Mouse (Mus musculus): ENCODE results near the gene Itprip.
"Not testable (repeated sequence)": the region's sequence is repeated elsewhere in the genome, so short reads cannot be mapped to it uniquely, and the experiment has no call there.

The Itprip gene

GRCm38 (mm10) chr19:47884296-47885085, 34.6 kb downstream of the Itprip start:
- no peak for DNase-seq

DNA sequence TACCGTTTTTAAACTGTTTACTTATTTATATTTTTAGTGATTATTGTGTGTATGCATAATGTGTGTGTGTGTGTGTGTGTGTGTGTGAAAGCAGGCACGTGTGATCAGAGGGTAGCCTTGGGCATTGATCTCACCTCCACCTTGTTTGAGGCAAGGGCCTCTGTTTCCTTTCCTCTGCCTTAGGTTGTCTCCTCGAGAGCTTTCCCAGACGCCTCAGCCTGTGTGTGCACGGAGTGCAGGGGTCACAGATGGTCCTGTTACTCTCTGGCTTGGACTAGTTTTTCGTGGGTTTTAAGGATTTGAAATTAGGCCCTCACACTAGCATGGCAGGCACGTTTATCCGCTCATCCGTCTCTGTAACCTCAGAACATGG, 36.2 kb downstream of the Itprip start:
- no peak for DNase-seq

- peak; percentile 81 for DNase-seq
Measured at GRCm38 (mm10) chr19:47882151-47882881, 36.8 kb downstream of the Itprip start.

DNA sequence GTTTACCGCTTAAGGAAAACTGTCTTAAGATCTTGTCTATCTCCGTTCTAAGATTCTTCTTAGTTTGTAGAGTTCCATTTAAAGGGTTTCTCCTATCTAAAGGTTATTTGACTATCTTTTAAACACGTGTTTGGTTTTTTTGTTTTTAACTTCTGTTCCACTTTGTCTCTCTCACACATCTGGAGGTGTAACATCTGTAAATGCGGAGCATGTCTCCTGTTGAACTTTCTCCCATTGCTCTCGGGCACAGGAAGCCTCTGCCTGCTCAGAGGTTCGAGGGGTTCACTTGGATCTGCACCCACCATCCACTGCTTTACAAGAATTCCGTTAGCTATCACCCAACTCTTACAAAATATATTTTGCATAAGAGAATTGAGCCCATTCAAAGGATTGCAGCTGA, 37.6 kb downstream of the Itprip start:
- no peak for DNase-seq

- DNase-seq: no peak
Measured at GRCm38 (mm10) chr19:47876252-47876651, 42.8 kb downstream of the Itprip start.

DNA sequence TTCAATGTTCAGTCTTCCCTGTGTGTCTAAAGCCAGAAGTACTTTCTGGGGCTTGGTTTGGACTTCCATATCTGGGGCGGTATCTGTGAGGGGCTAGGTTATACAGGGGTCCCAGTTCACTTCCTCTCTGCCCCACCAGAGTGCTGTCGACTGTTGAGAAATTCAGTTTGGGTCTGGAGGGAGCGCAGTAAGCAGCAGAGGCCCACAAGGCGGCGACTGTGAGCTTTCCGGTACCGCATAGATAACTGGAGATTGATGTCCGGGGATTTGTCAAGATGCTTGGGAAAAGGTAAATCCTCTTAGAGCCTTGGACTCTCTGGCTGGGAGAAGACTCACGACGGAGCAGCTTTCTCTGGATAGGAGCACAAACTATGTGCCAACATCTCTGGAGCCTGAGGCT, 47.6 kb downstream of the Itprip start:
- DNase-seq: no peak

DNA sequence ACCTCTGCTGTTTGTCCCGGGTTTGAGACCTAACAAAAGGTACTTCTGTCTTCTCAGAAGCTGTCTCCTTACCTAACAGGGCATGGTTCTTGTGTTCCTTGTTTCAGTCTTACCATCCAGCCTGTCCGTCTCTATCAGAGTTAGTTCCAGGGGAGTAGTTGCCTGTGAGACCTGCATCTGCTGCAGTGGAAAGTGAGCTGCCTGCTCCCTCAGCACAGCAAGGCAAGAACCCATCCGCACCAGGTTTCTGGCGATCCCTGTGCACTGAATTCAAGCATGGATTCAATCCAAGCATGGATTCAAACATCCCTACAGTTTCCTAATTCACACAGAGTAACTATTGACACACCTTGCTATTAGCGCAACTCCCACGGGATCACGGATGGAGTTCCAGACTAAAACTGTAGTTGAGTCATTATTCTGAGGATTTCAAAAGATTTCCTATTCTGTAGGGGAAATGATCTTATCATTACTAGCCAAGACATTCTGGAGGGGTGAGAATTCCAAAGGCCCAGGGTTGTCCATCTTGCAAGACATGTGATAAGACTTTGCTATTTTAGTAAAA, 48.9 kb downstream of the Itprip start:
- no peak for DNase-seq

- no peak for DNase-seq
Measured at GRCm38 (mm10) chr19:47869516-47869915, 49.6 kb downstream of the Itprip start.

DNA sequence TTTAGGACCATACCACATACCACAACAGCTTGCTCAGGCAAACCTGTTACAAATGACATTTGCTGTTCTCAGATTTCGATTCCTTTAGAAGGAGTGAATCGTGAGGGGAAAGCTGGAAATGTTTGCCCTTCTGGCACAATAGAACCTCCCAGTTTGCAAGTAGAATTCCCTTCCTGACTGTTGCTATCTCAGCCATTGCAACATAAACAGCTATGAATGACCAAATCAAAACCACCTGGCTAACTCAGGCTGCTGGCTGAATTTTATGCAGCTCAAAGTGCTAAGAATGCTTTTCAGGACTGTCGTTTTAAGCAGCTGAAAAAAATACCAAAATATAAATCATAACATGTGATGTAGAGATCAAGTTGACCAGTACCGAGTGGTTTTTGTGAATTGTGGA, 50.1 kb downstream of the Itprip start:
- DNase-seq: no peak

DNA sequence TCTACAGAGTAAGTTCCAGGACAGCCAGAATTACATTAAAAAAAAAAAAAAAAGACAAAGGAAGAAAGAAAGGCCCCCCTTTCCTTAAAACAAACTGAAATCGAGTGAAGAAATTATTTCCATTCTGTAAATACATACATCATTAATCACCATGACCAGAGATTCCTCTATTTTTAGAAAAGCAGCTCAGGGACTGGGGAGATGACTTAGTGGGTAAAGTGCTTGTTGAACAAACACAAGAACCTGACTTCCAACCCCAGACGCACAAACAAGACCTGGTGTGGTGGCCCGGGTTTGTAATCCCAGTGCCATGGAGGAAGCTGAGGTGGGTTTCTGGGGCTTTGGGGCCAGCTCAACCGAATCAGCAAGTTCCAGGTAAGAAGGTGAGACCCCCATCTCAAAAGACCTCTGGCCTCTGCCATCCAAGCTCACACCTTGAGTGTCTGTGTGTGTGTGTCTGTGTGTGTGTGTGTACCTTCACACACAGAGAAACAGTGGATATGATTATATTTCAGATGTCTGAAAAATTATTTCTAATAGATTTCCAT, 51.4 kb downstream of the Itprip start:
- no peak for DNase-seq

DNA sequence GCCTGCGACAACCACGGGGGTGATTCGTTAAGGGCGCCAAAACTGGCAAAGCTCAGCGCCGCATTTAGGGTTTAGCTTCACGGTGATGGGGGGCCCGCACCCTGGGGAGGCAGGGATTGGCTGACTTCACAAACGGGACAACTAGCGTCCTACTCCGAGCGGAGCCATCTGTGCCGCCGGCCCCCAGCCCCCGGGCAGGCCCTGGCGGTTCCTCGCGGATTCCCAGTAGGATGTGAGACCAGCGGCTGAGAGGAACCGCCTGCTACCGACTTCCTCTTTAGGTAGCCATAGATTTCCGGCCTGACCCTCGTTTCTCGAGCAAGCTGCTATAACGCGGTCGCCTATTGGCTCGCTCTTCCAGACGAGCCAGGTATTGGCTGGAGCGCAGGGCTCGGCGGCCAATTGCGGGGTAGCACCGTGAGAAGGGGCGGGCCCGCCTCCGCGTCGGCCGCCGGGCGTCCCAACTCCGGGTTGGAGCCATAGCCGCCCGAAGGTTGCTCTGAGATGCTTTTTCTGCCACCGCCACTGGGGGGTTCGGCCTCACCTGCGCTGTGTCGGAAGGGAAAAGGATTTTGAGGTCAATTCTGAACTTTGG, 53.6 kb downstream of the Itprip start, which contains the start of gene Gsto2:
Gene Gsto2 (plus strand): TSS at position 182 of the 595 bp plus-strand sequence.
- DNase-seq: peak; percentile 96

DNA sequence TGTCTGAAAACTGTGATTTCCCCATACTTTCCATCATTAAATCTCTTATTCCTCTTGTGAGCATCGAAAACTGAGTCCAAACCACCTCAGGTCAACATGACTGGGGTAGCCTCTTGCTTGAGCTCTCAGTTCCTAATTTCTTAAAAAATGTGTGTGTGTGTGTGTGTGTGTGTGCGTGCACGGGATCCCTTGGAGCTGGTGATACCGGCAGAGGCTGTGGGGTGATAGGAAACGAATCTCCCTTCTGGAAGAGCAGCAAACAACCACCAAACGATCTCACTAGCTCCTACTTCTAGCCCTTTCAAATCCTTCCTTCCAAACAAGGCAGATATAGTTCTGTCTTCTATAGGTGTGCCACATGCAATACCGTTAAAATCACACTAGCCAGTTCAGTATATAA, 54.4 kb downstream of the Itprip start:
- no peak for DNase-seq

DNA sequence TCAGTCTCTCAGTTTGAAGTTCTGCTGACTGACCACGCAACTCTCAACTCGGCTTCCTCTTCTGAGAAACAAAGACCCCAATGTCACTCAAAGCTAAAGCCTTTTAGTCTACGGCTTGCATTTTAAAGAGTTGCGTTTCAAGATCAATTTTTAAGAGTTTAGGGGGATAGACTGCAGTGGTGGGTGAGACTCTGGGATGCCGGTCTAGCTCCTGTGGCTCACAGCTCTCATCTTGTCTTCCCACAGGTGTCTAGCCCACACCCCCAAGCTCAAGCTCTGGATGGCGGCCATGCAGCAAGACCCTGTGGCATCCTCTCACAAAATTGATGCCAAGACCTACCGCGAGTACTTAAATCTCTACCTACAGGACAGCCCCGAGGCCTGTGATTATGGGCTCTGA, 55.0 kb downstream of the Itprip start:
- DNase-seq: no peak

DNA sequence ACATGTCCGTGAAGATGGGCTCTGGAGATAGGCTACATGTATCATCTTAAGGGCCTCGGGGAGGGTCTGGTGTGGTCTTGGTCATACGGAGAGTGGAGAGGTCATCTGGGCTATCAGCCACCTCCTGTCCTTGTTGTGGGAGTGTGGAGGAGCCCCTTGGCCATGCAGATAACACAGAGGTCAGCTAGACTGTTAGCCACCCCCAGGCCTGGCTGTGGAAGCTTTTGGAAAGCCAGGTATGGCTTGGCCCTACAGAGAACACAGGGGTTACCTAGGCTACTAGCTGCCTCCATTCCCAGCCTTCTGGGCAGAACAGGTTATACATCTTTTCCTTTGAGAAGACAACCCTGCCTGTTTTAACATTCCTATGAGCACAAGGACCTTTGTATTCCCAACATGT, 56.5 kb downstream of the Itprip start:
- DNase-seq: no peak

- no peak for DNase-seq
Measured at GRCm38 (mm10) chr19:47859180-47859579, 59.9 kb downstream of the Itprip start.

GRCm38 (mm10) chr19:47857957-47858942, 60.8 kb downstream of the Itprip start:
- DNase-seq: no peak

DNA sequence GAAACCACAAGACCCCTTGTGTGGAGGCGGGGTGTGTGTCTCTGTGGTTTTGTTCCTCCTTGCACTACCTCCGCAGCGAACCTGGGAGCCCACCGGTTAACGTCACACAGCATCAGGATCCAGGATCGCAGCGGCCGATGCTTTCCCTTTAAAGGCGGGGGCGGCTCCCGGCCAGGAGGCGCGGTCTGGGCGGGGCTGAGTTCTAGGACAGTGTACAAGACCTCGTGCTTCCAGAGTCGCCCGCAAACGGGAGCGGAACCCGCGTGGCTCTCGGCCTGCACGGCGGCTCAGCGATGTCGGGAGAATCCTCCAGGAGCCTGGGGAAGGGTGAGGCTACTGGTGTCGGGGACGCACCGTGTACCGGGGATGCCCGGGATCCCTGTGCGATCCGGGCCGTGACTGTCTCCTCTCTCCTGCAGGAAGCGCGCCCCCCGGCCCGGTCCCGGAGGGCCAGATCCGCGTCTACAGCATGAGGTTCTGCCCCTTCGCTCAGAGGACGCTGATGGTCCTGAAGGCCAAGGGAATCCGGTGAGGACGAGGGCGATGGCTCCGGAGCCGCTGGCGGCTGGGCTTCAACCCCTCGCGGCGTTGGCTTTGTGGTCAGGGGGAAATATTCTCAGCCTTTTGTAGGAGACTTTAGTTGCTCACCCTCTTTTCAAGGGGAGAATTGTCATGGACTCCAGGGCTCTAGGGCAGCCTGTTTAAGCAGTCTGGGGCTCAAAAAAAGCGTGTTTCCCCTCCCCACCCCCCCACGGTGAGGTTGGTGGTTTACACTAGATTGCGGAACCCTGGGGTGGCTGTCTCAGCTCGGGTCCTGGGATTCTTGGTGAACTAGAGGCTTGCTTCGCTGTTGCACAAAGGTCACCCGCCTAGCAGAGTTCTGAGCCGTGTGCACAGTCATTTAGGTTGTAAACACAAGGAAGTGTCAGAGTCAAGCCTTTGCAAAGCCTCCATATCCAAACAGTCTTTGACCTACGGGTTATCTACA, 64.0 kb downstream of the Itprip start, which contains the start of gene Gsto1:
Gene Gsto1 (plus strand): TSS at position 175 of the 988 bp plus-strand sequence.
- DNase-seq: peak; percentile 93

DNA sequence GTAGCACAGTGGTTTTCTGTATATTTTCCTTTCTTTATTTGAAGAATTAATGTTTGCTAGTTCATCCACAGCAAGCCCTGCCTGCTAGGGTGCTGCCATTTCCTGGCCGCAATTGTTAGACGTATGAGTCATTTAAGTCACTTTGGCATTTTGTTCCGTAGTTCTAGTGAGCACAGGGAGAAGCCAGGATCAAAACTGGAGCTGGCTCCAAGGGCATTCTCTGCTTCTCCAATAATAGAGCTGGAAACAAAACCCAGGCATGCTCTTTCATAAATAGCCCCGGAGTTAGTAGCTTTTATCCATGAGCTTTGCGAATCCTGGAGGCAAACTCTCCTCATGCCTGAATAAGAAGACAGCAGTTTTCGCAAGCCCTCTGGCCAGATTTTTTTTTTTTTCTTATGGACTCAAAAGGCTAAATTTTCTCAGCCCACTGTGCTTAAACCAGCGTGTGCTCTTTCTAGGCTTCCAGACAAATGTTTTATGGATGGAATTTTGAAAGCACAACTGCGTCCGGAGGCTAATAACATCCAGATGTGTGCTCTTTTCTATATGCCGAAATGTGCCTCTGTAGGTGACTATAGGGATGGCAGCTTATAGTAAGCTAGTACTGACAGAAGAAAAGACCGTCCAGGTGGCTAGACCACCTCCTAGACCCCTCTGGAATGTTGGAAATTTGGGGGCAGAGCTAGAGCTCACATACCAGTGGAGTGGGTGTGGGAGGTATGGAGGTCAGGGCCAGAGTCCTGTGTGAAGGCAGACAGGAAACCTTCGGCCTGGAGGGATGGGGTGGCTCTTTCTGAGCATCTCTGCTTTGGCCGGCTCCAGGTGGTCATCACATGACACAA, 64.9 kb downstream of the Itprip start:
- DNase-seq: no peak

DNA sequence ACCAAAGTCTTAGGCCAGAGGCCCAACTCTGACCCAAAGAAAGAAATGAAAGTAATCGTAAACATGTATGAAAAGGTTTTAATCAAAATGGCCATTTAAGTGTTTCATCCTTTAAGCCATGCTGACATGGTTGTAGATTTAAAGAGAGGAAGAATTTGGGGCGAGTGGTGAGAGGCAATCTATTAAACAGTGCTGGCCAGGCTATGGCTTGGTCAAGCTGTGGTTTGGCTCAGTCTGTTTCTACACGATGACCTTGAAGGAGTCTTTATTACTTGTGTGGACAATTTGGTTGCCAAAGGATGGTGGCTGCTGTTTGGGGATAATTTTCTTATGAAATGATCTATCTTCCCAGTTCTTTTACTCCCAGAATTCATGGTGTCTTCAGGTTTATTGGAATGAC, 66.0 kb downstream of the Itprip start:
- DNase-seq: no peak

DNA sequence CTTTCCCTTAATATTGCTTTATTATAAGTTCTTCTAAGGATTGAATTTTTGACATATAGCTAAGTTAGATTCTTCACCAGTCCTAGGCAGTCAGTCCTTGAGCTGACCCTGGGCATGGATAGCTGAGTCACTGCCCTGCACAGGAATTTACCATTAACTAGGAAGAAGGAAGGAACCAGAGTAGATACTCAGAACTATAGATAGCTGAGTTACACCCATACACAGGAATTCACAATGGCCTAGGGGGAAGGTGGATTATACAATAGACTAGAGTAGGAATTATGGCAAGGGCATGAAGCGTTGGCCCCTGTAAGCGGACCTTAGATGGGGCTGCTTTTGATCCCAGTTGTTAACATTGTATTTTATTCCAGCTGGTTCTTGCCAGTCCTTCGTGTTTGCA, 67.0 kb downstream of the Itprip start:
- DNase-seq: not testable (repeated sequence)

All from kidney, postnatal 14 days (tissue).